Mouse (Mus musculus) embryonic facial prominence, embryonic 13.5 days (tissue): ENCODE data around the gene Mad2l2. TPM values are rescaled to one million over a fixed set of nuclear protein-coding genes. Genes with fewer than 3 reads are reported as not detected.

Experiments used
- ATAC-seq: fragments of 200-750 bp; cut with Nextera tagmentation; 2 replicates; pipeline ENCODE4 v1.8.0; 2017; ENCODE audit warnings: low read depth; ENCODE audit not compliant: insufficient number of reproducible peaks, insufficient read depth, low FRiP score, low TSS enrichment
- H3K27ac ChIP-seq: fragments of 300-500 bp; sonication (generic); 2 replicates; pipeline ENCODE4 v1.5.1; 2015; ENCODE audit warnings: moderate library complexity, mild to moderate bottlenecking, inconsistent platforms
- H3K27me3 ChIP-seq: fragments of 300-500 bp; sonication (generic); 2 replicates; pipeline ENCODE4 v1.6.1; 2015; ENCODE audit warnings: mild to moderate bottlenecking, inconsistent platforms
- H3K36me3 ChIP-seq: fragments of 300-500 bp; sonication (generic); 2 replicates; pipeline ENCODE4 v1.6.1; 2015; ENCODE audit warnings: mild to moderate bottlenecking, inconsistent platforms
- H3K4me1 ChIP-seq: fragments of 300-500 bp; sonication (generic); 2 replicates; pipeline ENCODE4 v1.6.1; 2015; ENCODE audit warnings: inconsistent platforms
- H3K4me2 ChIP-seq: fragments of 300-500 bp; sonication (generic); 2 replicates; pipeline ENCODE4 v1.6.1; 2015; ENCODE audit warnings: moderate library complexity, mild to moderate bottlenecking, inconsistent platforms
- H3K4me3 ChIP-seq: fragments of 300-500 bp; sonication (generic); 2 replicates; pipeline ENCODE4 v1.5.1; 2015; ENCODE audit warnings: mild to moderate bottlenecking, inconsistent platforms
- H3K9ac ChIP-seq: fragments of 300-500 bp; sonication (generic); 2 replicates; pipeline ENCODE4 v1.6.1; 2015; ENCODE audit warnings: mild to moderate bottlenecking, inconsistent platforms
- H3K9me3 ChIP-seq: fragments of 300-500 bp; sonication (generic); 2 replicates; pipeline ENCODE4 v1.6.1; 2016; ENCODE audit warnings: inconsistent platforms
- WGBS: fragments of 180-500 bp; shearing (Covaris S2); methylation state at CpG from one replicate; pipeline ENCODE4 v1.1.7; 2015; ENCODE audit warnings: mixed read lengths; 5-methylcytosine and 5-hydroxymethylcytosine counted together
- polyA plus RNA-seq: library from polyadenylated mRNA; unstranded; fragments of >200 nt; fragmentation: Nextera tagmentation; extraction: Ambion mirVana; gene quantifications from 2 replicates; pipeline ENCODE4 v1.2.1, GENCODE M21; 2015

Gene Mad2l2
- polyA plus RNA-seq, 1 experiment from 2014 or later = 76.3 TPM

DNA sequence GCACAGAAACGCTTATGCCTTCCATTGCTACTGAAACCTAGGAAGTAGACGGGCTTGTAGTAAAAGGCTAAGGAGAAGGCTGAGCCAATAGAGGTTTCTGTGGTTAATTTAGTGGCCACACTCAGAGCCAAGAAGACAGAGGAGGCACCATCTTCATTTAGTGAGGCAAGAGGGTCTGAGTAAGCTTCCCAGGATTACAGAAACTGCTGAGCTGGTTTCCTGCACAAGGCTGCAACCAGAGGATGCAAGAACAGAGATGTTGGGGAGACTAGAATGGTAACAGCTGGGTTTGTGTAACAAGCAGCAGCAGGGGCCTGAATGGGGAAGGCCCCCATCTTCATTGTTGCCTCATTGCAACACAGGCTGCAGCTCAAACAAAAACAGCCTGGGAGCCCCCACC lies 1.5 kb upstream of the Mad2l2 start:
- Histone ChIP-seq H3K4me3 (no peak overlapping the region), H3K4me1 (peaks cover 17% of the 10 kb centered on the region), H3K4me2 (no peak overlapping the region), H3K27me3 (peaks cover 33% of the 10 kb centered on the region), H3K9me3 (no peaks in the 10 kb centered on the region), H3K36me3 (no peaks in the 10 kb centered on the region), H3K9ac (no peak overlapping the region), H3K27ac (no peak overlapping the region)
- no peak for ATAC-seq
- WGBS = 58% methylated on average over 2 of the region's 2 CpGs

DNA sequence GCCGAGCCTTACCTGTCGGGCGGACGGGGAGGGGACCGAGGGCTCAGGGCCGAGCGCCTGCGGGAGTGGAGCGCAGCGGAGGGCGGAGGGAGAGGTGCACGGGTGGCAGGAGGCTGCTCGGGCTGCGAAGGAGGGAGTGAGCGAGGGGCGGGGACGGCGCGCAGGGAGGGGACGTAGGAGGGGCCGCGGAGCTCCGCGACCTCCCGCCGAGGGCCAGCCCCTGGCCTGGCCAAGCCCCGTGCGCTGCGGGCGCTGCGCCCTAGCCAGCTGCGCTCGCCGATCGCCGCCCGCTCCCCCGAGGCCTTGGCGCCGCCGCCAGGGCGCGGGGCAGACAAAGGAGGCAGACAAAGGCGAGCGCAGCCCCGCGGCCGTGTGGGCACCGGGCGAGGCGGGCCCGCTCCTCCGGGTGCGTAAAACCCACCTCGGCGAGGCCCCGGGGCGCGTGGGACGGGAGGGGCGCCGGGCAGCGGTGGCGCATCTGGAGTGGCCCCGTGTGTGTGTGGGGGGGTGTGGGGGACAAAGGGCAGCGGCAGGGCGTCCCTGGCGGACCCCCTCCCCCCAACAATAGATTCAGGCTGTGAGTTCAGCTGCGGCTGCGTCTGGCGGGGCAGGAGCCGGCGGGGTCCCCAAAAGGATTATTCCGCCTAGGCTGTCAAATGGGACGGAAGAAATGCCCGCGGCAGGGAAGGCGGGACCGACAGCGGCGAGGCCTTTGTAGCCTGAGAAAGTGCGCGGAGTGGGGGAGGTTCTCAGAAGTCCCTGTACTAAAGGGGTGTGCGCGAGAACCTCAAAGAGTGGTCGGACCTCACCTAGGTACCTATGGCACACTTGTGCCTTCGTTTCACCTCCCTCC lies 603 bp downstream of the Mad2l2 start, which contains the start of gene Draxin:
Draxin (minus strand) TSS at position 138 of the 853 bp plus-strand sequence.
- H3K36me3 ChIP-seq = no peaks in the 10 kb centered on the region
- H3K4me3 ChIP-seq = peak within 1 kb of the TSS; percentile 77
- peaks cover 33% of the 10 kb centered on the region for H3K27me3 ChIP-seq
- H3K9me3 ChIP-seq = no peaks in the 10 kb centered on the region
- H3K9ac ChIP-seq = peak within 1 kb of the TSS; percentile 89
- under 1% methylated on average over 83 of the region's 87 CpGs for WGBS
- H3K27ac ChIP-seq = peak within 1 kb of the TSS; percentile 72
- peak; percentile 75; the same call in 1 of the 2 replicates for ATAC-seq
- H3K4me1 ChIP-seq = peaks cover 17% of the 10 kb centered on the region
- H3K4me2 ChIP-seq = peak within 1 kb of the TSS; percentile 88

DNA sequence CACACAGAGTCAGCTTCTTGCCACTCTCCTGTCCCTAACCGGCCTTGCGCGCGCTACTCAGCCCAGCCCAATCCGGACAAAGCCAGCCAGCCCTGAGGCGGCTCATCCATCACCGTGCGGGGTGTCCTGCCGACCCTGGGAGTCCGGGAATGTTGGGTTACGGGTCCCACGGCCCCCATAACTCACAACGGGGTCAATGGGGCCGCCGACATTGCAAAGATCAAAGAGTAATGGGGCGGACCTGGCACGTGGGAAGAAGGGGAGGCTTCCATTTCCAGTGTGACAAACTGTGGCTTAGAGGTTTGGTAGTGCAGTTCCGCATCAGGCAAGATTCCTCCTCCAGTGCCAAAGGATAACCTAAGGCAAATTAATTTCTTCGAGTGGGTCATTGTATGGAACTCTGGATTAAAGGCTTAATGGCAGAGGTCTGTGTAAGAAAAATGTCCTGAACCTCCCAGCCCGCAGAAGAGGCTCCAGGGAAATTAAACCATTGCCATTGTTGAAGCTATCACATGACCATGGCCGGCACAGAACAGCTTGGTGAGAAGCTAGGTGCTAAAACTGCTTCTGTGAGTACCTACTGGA lies 1.4 kb downstream of the Mad2l2 start:
- Histone ChIP-seq H3K9ac (peak overlapping the region; percentile 89), H3K4me2 (peak overlapping the region; percentile 88), H3K27me3 (peaks cover 33% of the 10 kb centered on the region), H3K9me3 (no peaks in the 10 kb centered on the region), H3K36me3 (no peaks in the 10 kb centered on the region), H3K27ac (no peak overlapping the region), H3K4me3 (peak overlapping the region; percentile 77), H3K4me1 (peaks cover 17% of the 10 kb centered on the region)
- WGBS = under 1% methylated on average over 21 of the region's 21 CpGs
- no peak for ATAC-seq

DNA sequence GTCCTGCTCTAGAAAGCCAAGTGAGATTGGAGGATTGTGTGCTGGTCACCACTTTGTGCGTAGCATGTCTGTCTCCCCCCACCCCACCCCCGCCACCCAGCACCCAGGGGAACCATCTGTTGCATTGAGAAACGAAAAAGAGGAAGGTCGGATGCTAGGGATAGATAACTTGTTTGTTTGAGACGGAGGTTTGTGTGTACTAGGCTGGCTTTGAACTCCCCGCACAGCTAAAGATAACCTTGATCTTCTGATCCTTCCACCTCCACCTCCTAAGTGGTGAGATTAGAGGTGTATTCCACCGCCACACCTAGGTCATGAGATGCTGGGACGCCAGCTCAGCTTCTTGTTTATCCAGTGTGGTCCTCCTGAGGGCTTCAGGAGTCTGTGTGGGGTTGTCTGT lies 4.8 kb downstream of the Mad2l2 start:
- Histone ChIP-seq H3K9ac (no peak overlapping the region), H3K4me2 (no peak overlapping the region), H3K9me3 (no peaks in the 10 kb centered on the region), H3K4me3 (no peak overlapping the region), H3K27me3 (peaks cover 22% of the 10 kb centered on the region), H3K4me1 (peaks cover 25% of the 10 kb centered on the region), H3K36me3 (no peaks in the 10 kb centered on the region), H3K27ac (no peak overlapping the region)
- WGBS = 85% methylated on average over 8 of the region's 8 CpGs
- no peak for ATAC-seq

DNA sequence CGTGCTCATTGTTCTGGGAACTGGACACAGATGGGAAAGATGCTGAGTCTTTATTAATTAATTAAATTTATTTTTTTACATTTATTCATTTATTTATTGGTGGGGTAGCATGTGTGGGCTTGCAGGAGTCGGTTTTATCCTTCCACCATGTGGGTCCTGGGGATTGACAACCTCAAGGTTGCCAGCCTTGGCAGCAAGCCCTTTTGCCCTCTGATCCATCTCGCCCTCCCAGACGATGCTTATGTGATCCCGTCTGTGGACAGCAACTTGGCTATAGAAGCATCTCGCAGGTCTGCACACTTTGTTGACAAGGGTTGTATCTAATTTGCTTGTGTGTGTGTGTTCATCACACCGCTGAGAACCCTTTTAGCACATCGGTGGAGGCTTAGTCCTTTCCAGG lies 7.3 kb downstream of the Mad2l2 start:
- H3K9me3 ChIP-seq = no peaks in the 10 kb centered on the region
- H3K9ac ChIP-seq = no peak overlapping the region
- H3K27me3 ChIP-seq = peaks cover 12% of the 10 kb centered on the region
- H3K27ac ChIP-seq = no peak overlapping the region
- WGBS = 68% methylated on average over 8 of the region's 8 CpGs
- no peaks in the 10 kb centered on the region for H3K36me3 ChIP-seq
- ATAC-seq = no peak
- peaks cover 14% of the 10 kb centered on the region; the same call in 1 of the 2 replicates for H3K4me1 ChIP-seq
- no peak overlapping the region for H3K4me2 ChIP-seq
- H3K4me3 ChIP-seq = no peak overlapping the region

DNA sequence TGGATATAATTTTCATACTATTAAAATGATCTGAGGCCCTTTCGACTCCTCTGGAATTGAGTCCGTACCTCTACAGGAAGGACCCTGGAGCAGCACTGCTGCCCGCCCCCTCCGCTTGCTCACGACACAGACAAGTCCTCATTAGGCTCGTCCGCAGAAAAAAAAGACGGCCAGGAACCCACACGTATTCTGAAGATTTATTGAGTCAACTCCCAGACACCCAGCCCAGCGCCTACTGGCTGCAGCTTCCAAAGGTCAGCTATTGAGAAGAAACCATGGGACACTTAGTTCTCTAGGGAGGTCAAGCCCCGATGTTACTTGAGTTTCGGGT lies 9.5 kb downstream of the Mad2l2 start:
- Histone ChIP-seq H3K9ac (peak overlapping the region; percentile 81), H3K27ac (peak overlapping the region; percentile 92), H3K4me1 (peaks cover 14% of the 10 kb centered on the region; the same call in 1 of the 2 replicates), H3K4me2 (peak overlapping the region; percentile 89), H3K4me3 (peak overlapping the region; percentile 67), H3K27me3 (peaks cover 12% of the 10 kb centered on the region), H3K9me3 (no peaks in the 10 kb centered on the region), H3K36me3 (peaks cover 7% of the 10 kb centered on the region; the same call in 1 of the 2 replicates)
- ATAC-seq = no peak
- 0% methylated on average over 12 of the region's 12 CpGs for WGBS

DNA sequence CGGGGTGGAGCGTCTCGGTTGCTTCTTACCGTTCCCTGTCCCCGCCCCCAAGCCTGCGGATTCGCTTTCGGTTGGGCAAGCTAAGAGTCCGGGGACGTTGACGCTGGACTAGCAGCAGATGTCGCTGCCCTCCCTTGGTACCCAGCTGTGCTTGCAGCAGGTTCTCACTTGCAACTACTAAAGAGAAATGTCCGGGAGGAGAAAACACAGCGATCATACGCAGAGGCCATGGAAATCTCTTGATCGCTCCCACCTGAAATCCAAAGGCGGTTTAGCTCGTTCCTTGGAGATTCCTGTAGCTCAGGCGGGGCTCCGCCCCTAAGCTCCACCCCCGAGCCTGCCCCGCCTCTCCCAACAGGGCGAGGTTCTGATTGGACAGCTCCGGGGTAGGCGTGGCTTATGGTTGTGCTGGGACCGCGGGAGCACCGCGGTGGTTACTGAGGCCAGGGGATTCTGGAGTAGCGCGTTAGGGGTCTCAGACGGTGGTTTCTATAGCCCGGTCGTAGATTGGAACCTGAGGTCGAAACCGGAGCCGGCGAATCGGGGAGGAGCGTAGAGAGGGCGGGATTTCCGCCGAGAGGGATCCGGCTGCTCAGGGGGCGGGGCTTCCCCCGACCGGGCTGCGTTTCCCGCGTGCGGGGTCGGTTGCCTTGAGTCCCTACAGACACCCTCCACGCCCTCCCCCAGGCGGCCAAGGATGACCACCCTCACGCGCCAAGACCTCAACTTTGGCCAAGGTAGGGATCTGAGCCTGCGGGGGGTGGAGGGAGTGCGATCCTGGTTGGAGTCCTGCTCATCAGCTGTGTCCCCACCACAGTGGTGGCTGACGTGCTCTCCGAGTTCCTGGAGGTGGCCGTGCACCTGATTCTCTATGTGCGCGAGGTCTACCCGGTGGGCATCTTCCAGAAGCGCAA lies 10.2 kb downstream of the Mad2l2 start:
- peaks cover 12% of the 10 kb centered on the region for H3K27me3 ChIP-seq
- under 1% methylated on average over 65 of the region's 65 CpGs for whole genome bisulfite sequencing
- H3K4me2 ChIP-seq = peak overlapping the region; percentile 89
- H3K36me3 ChIP-seq = peaks cover 14% of the 10 kb centered on the region
- peak overlapping the region; percentile 81 for H3K9ac ChIP-seq
- peak overlapping the region; percentile 67 for H3K4me3 ChIP-seq
- peaks cover 14% of the 10 kb centered on the region; the same call in 1 of the 2 replicates for H3K4me1 ChIP-seq
- peak overlapping the region; percentile 92 for H3K27ac ChIP-seq
- ATAC-seq = peak; percentile 92
- no peaks in the 10 kb centered on the region for H3K9me3 ChIP-seq

DNA sequence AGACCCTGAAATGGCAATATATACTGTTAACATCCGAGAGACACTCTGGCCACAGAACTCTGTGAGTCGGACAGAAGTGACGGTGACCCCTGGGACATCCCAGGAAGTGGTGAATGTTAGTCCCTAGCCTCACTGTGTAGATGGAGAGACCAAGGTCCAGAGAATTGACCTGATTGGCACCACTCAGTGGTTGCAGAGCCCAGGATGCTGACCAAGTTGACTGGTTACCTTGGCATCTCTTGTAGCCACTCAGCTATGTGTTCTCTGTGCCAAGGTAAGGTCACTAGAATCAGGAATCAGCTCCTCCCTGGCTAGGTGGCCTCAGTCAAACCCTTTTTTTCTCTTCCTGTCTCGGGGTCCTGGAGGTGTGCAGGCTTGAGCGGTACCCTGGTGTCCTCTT lies 13.5 kb downstream of the Mad2l2 start:
- H3K4me3 ChIP-seq = no peak overlapping the region
- no peak overlapping the region for H3K27ac ChIP-seq
- H3K27me3 ChIP-seq = peaks cover 3% of the 10 kb centered on the region; the same call in 1 of the 2 replicates
- peaks cover 33% of the 10 kb centered on the region for H3K36me3 ChIP-seq
- peaks cover 14% of the 10 kb centered on the region; the same call in 1 of the 2 replicates for H3K4me1 ChIP-seq
- H3K9ac ChIP-seq = no peak overlapping the region
- no peak overlapping the region for H3K4me2 ChIP-seq
- ATAC-seq = no peak
- no peaks in the 10 kb centered on the region for H3K9me3 ChIP-seq
- 86% methylated on average over 5 of the region's 5 CpGs for WGBS

DNA sequence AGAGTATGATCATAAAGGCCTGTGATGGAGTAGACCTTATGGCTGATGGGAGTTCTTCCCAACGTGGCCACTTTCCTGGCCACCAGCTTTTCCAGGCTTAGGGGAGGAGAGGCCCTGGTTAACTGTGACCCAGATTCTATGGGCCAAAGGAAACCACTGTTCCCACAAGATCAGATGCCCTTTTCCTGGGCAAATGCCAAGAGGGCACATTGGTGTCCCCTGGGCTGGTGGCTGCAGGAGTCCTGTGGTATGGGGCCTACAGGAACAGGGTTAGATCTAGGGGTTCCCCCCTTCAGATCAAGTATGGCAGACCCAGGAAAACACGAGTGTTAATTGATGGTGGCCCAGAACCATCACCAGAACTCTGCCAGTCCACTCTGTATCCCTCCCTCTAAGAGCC lies 17.5 kb downstream of the Mad2l2 start:
- Histone ChIP-seq H3K4me3 (no peak overlapping the region), H3K4me1 (peaks cover 17% of the 10 kb centered on the region), H3K27me3 (no peaks in the 10 kb centered on the region), H3K36me3 (peaks cover 33% of the 10 kb centered on the region), H3K9ac (no peak overlapping the region), H3K9me3 (no peaks in the 10 kb centered on the region), H3K4me2 (no peak overlapping the region), H3K27ac (no peak overlapping the region)
- 88% methylated on average over 2 of the region's 2 CpGs for WGBS
- ATAC-seq = no peak

DNA sequence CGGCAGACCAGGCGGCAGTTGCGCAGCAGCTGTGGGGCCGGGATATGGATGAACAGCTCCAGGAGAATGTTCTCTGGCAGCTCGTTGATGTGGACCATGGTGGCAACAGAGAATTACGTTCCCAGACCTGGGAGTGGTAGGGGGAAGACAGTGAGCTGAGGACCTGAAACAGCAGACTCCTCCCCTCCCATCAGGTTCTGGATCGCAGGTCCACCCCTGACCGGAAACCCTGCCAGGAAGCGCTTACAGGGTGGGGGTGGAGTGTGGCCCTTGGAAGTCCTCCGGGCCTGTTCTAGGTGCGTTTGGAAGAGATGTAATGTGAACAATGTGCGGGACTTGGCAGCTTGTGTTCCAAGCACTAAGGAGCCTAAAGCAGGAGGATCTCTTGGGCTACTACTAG lies 19.4 kb downstream of the Mad2l2 start:
- Histone ChIP-seq H3K9me3 (no peaks in the 10 kb centered on the region), H3K36me3 (peaks cover 33% of the 10 kb centered on the region), H3K4me3 (no peak overlapping the region), H3K27ac (no peak overlapping the region), H3K4me1 (peaks cover 17% of the 10 kb centered on the region), H3K27me3 (no peaks in the 10 kb centered on the region), H3K9ac (no peak overlapping the region), H3K4me2 (no peak overlapping the region)
- WGBS = 61% methylated on average over 12 of the region's 12 CpGs
- ATAC-seq = no peak

DNA sequence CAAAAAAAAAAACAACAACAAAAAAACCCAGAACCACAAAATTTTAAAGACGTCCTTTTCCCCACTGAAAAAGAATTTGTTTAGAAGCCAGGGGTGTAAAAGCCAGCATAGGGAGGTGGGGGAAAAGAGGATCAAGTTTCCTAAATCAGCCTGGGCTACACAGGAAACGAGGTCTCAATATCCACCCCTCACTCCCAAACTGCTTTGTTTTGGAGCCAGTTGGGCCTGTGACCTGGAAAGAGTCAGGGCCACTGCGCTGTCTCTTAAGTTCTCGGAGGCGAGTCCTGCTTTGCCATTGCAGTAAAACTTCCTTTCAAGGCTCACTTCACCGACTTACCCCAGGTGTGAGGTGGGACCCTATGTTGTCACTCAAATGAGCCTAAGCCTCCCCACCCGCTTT lies 20.1 kb downstream of the Mad2l2 start:
- H3K9me3 ChIP-seq = no peaks in the 10 kb centered on the region
- peaks cover 17% of the 10 kb centered on the region for H3K4me1 ChIP-seq
- 24% methylated on average over 7 of the region's 7 CpGs for WGBS
- no peak overlapping the region for H3K9ac ChIP-seq
- peaks cover 26% of the 10 kb centered on the region for H3K36me3 ChIP-seq
- ATAC-seq = no peak
- no peak overlapping the region for H3K27ac ChIP-seq
- H3K27me3 ChIP-seq = no peaks in the 10 kb centered on the region
- no peak overlapping the region for H3K4me3 ChIP-seq
- H3K4me2 ChIP-seq = 0 out of 2 replicates have a peak overlapping the region, but pooled peaks have one; percentile 7
